Mouse (Mus musculus): ENCODE results near the gene Eepd1. TPM values are rescaled to one million over a fixed set of nuclear protein-coding genes. Genes with fewer than 3 reads are reported as not detected.

Eepd1 gene
- total RNA-seq, 2 experiments from 2014 or later: 0.42 TPM; not detected in 1

- ATAC-seq (replicated peaks; ENCODE audit: low FRiP score, poor library complexity, severe bottlenecking): no peak
Observed at GRCm38 (mm10) chr9:25526516-25526915, 45.2 kb downstream of the Eepd1 start.

GRCm38 (mm10) chr9:25526927-25527337 is 45.6 kb downstream of the Eepd1 start:
- no peak for ATAC-seq (replicated peaks; ENCODE audit: low FRiP score, poor library complexity, severe bottlenecking)

GRCm38 (mm10) chr9:25527359-25528038 is 46.2 kb downstream of the Eepd1 start:
- ATAC-seq (replicated peaks; ENCODE audit: low FRiP score, poor library complexity, severe bottlenecking): no peak

GRCm38 (mm10) chr9:25531627-25532026 is 50.3 kb downstream of the Eepd1 start:
- no peak for ATAC-seq (replicated peaks; ENCODE audit: low FRiP score, poor library complexity, severe bottlenecking)

- no peak for ATAC-seq (replicated peaks; ENCODE audit: low FRiP score, poor library complexity, severe bottlenecking)
Observed at GRCm38 (mm10) chr9:25532105-25532504, 50.8 kb downstream of the Eepd1 start.

GRCm38 (mm10) chr9:25535487-25535886 is 54.1 kb downstream of the Eepd1 start:
- ATAC-seq (replicated peaks; ENCODE audit: low FRiP score, poor library complexity, severe bottlenecking): no peak

- ATAC-seq (replicated peaks; ENCODE audit: low FRiP score, poor library complexity, severe bottlenecking): no peak
Observed at GRCm38 (mm10) chr9:25539461-25539860, 58.1 kb downstream of the Eepd1 start.

GRCm38 (mm10) chr9:25541355-25541754 is 60.0 kb downstream of the Eepd1 start:
- no peak for ATAC-seq (replicated peaks; ENCODE audit: low FRiP score, poor library complexity, severe bottlenecking)

- ATAC-seq (replicated peaks; ENCODE audit: low FRiP score, poor library complexity, severe bottlenecking): no peak
Observed at GRCm38 (mm10) chr9:25545212-25545611, 63.9 kb downstream of the Eepd1 start.

GRCm38 (mm10) chr9:25549130-25550060 is 68.0 kb downstream of the Eepd1 start:
- no peak for ATAC-seq (replicated peaks; ENCODE audit: low FRiP score, poor library complexity, severe bottlenecking)

GRCm38 (mm10) chr9:25550196-25550595 is 68.8 kb downstream of the Eepd1 start:
- ATAC-seq (replicated peaks; ENCODE audit: low FRiP score, poor library complexity, severe bottlenecking): no peak

GRCm38 (mm10) chr9:25552532-25552931 is 71.2 kb downstream of the Eepd1 start:
- no peak for ATAC-seq (replicated peaks; ENCODE audit: low FRiP score, poor library complexity, severe bottlenecking)

- no peak for ATAC-seq (replicated peaks; ENCODE audit: low FRiP score, poor library complexity, severe bottlenecking)
Observed at GRCm38 (mm10) chr9:25554246-25554803, 73.0 kb downstream of the Eepd1 start.

- no peak for ATAC-seq (replicated peaks; ENCODE audit: low FRiP score, poor library complexity, severe bottlenecking)
Observed at GRCm38 (mm10) chr9:25555261-25555660, 73.9 kb downstream of the Eepd1 start.

- no peak for ATAC-seq (replicated peaks; ENCODE audit: low FRiP score, poor library complexity, severe bottlenecking)
Observed at GRCm38 (mm10) chr9:25556008-25556407, 74.7 kb downstream of the Eepd1 start.

- no peak for ATAC-seq (replicated peaks; ENCODE audit: low FRiP score, poor library complexity, severe bottlenecking)
Observed at GRCm38 (mm10) chr9:25557378-25557777, 76.0 kb downstream of the Eepd1 start.

- ATAC-seq (replicated peaks; ENCODE audit: low FRiP score, poor library complexity, severe bottlenecking): no peak
Observed at GRCm38 (mm10) chr9:25558834-25559233, 77.5 kb downstream of the Eepd1 start.

- no peak for ATAC-seq (replicated peaks; ENCODE audit: low FRiP score, poor library complexity, severe bottlenecking)
Observed at GRCm38 (mm10) chr9:25560016-25560758, 78.8 kb downstream of the Eepd1 start.

GRCm38 (mm10) chr9:25561143-25561542 is 79.8 kb downstream of the Eepd1 start:
- ATAC-seq (replicated peaks; ENCODE audit: low FRiP score, poor library complexity, severe bottlenecking): no peak

- ATAC-seq (replicated peaks; ENCODE audit: low FRiP score, poor library complexity, severe bottlenecking): no peak
Observed at GRCm38 (mm10) chr9:25563806-25564205, 82.5 kb downstream of the Eepd1 start.

Measured in erythroid progenitor cell, adult 5-6 weeks (primary cell).